Mouse (Mus musculus): ENCODE measurements around the gene Sirt4. TPM values are rescaled to one million over a fixed set of nuclear protein-coding genes. Genes with fewer than 3 reads are reported as not detected.
A peak's percentile ranks its signal among the peaks of the same experiment; 100 is the strongest.
"Not testable (repeated sequence)": the region's sequence is repeated elsewhere in the genome, so short reads cannot be mapped to it uniquely, and the experiment has no call there.

Sirt4 gene
- total and polyA plus RNA-seq, 3 experiments: 15.3 to 25.1 (median 18.8) TPM

GRCm38 (mm10) chr5:115507981-115508858, 23.7 kb upstream of the Sirt4 start:
- Histone ChIP-seq H3K4me3 (peak overlapping the region; percentile 96), H3K79me2 (replicated peaks; ENCODE audit: control insufficient read depth, insufficient read depth, low read length) (peaks cover 18% of the 10 kb centered on the region), H3K36me3 (ENCODE audit: control insufficient read depth, insufficient read depth, low read length) (no peaks in the 10 kb centered on the region), H3K27ac (peak overlapping the region; percentile 98), H3K27me3 (ENCODE audit: control insufficient read depth, insufficient read depth, low read length) (no peaks in the 10 kb centered on the region), H3K4me1 (ENCODE audit: control insufficient read depth, insufficient read depth, low read length) (peaks cover 15% of the 10 kb centered on the region), H3K9ac (ENCODE audit: low read depth, low read length) (peak overlapping the region; percentile 99)
- peak; percentile 68 to 77 for DNase-seq
- TF ChIP-seq CTCF (IDR thresholded peaks at IDR 0.05) (no peak), EP300 (IDR thresholded peaks at IDR 0.05; ENCODE audit: insufficient read depth, low read depth, low read length) (no peak), POLR2A (IDR thresholded peaks at IDR 0.05; ENCODE audit: insufficient read depth, low read depth, low read length) (no peak)
- WGBS: 10% methylated on average over 18 of the region's 18 CpGs
- intact Hi-C loops (cut with DNase I): loop anchor here (2.0 kb wide), 1 partner anchor 15 kb away; no protein-coding TSS in a partner anchor

- peak; percentile 28 to 52 for DNase-seq
- peak overlapping the region; percentile 98 for H3K27ac ChIP-seq
Observed at GRCm38 (mm10) chr5:115507267-115507980, 22.9 kb upstream of the Sirt4 start.

GRCm38 (mm10) chr5:115506454-115507201, 22.1 kb upstream of the Sirt4 start, which contains the start of gene Pxn:
TSS of gene Pxn (plus strand) at chr5:115506676.
- no peaks in the 10 kb centered on the region for H3K36me3 ChIP-seq (ENCODE audit: control insufficient read depth, insufficient read depth, low read length)
- H3K4me1 ChIP-seq (ENCODE audit: control insufficient read depth, insufficient read depth, low read length): peaks cover 8% of the 10 kb centered on the region
- peak within 1 kb of the TSS; percentile 96 for H3K4me3 ChIP-seq
- H3K79me2 ChIP-seq (replicated peaks; ENCODE audit: control insufficient read depth, insufficient read depth, low read length): peaks cover 11% of the 10 kb centered on the region
- H3K9ac ChIP-seq (ENCODE audit: low read depth, low read length): peak within 1 kb of the TSS; percentile 99
- DNase-seq: peak; percentile 93 to 97
- no peaks in the 10 kb centered on the region for H3K27me3 ChIP-seq (ENCODE audit: control insufficient read depth, insufficient read depth, low read length)
- intact Hi-C loops (cut with DNase I): loop anchor here (1.0 kb wide), 1 partner anchor 32 kb away; no protein-coding TSS in a partner anchor
- TF ChIP-seq EP300 (IDR thresholded peaks at IDR 0.05; ENCODE audit: insufficient read depth, low read depth, low read length): peak; percentile 89; the same call in 1 of the 2 replicates
- peak; percentile 83 for TF ChIP-seq CTCF (IDR thresholded peaks at IDR 0.05)
- TF ChIP-seq POLR2A (IDR thresholded peaks at IDR 0.05; ENCODE audit: insufficient read depth, low read depth, low read length): peak; percentile 82
- under 1% methylated on average over 63 of the region's 74 CpGs for WGBS
- peak within 1 kb of the TSS; percentile 98 for H3K27ac ChIP-seq

More at GRCm38 (mm10) chr5:115507267-115507980, 22.9 kb upstream of the Sirt4 start:
- intact Hi-C loops (cut with DNase I): no loop called here
- Histone ChIP-seq H3K4me3 (peak overlapping the region; percentile 96), H3K79me2 (replicated peaks; ENCODE audit: control insufficient read depth, insufficient read depth, low read length) (peaks cover 17% of the 10 kb centered on the region), H3K4me1 (ENCODE audit: control insufficient read depth, insufficient read depth, low read length) (peaks cover 13% of the 10 kb centered on the region), H3K9ac (ENCODE audit: low read depth, low read length) (peak overlapping the region; percentile 99), H3K27me3 (ENCODE audit: control insufficient read depth, insufficient read depth, low read length) (no peaks in the 10 kb centered on the region), H3K36me3 (ENCODE audit: control insufficient read depth, insufficient read depth, low read length) (no peaks in the 10 kb centered on the region)
- 7% methylated on average over 12 of the region's 12 CpGs for WGBS
- TF ChIP-seq CTCF (IDR thresholded peaks at IDR 0.05): no peak
- no peak for TF ChIP-seq EP300 (IDR thresholded peaks at IDR 0.05; ENCODE audit: insufficient read depth, low read depth, low read length)
- no peak for TF ChIP-seq POLR2A (IDR thresholded peaks at IDR 0.05; ENCODE audit: insufficient read depth, low read depth, low read length)

- not testable (repeated sequence) for H3K27me3 ChIP-seq (ENCODE audit: control insufficient read depth, insufficient read depth, low read length); DNase-seq; H3K4me1 ChIP-seq (ENCODE audit: control insufficient read depth, insufficient read depth, low read length); H3K27ac ChIP-seq; H3K9ac ChIP-seq (ENCODE audit: low read depth, low read length); H3K36me3 ChIP-seq (ENCODE audit: control insufficient read depth, insufficient read depth, low read length); H3K4me3 ChIP-seq
- H3K79me2 ChIP-seq (replicated peaks; ENCODE audit: control insufficient read depth, insufficient read depth, low read length): peaks cover 11% of the 10 kb centered on the region
- intact Hi-C loops (cut with DNase I): loop anchor here (1.0 kb wide), 2 partner anchors 33 to 51 kb away; no protein-coding TSS in a partner anchor
- 77% methylated on average over 4 of the region's 4 CpGs for WGBS
Observed at GRCm38 (mm10) chr5:115505617-115506016, 21.1 kb upstream of the Sirt4 start.

GRCm38 (mm10) chr5:115503035-115503434, 18.5 kb upstream of the Sirt4 start:
- Histone ChIP-seq H3K4me3 (no peak overlapping the region), H3K27me3 (ENCODE audit: control insufficient read depth, insufficient read depth, low read length) (no peaks in the 10 kb centered on the region), H3K36me3 (ENCODE audit: control insufficient read depth, insufficient read depth, low read length) (no peaks in the 10 kb centered on the region), H3K79me2 (replicated peaks; ENCODE audit: control insufficient read depth, insufficient read depth, low read length) (peaks cover 9% of the 10 kb centered on the region), H3K4me1 (ENCODE audit: control insufficient read depth, insufficient read depth, low read length) (peaks cover 4% of the 10 kb centered on the region), H3K9ac (ENCODE audit: low read depth, low read length) (no peak overlapping the region), H3K27ac (no peak overlapping the region)
- WGBS: 52% methylated on average over 12 of the region's 12 CpGs
- TF ChIP-seq EP300 (IDR thresholded peaks at IDR 0.05; ENCODE audit: insufficient read depth, low read depth, low read length) (no peak), POLR2A (IDR thresholded peaks at IDR 0.05; ENCODE audit: insufficient read depth, low read depth, low read length) (no peak), CTCF (IDR thresholded peaks at IDR 0.05) (no peak)
- intact Hi-C loops (cut with DNase I): no loop called here
- DNase-seq: no peak
